Mouse (Mus musculus): ENCODE results near the gene Atxn1l.

DNA sequence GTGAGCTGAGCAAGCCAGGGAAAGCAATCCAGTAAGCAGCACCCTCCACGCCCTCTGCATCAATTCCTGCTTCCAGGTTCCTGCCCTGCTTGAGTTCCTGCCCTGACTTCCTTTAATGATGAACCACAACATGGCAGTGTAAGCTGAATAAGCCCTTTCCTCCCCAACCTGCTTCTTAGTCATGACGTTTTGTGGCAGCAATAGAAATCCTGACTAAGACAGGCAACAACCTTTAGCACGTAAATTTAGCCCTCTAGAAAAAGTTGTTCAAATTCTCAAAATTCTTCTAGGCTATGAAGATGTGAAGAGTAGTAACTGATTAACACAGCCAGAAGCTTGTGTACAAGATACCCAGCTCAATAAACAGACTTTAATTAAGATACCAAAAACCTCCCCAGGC lies 56.0 kb downstream of the Atxn1l start:
- TF ChIP-seq POLR2A (IDR thresholded peaks at IDR 0.05; ENCODE audit: borderline replicate concordance, insufficient read depth, low read length), result no peak
- no peak for TF ChIP-seq CTCF (IDR thresholded peaks at IDR 0.05; ENCODE audit: borderline replicate concordance, insufficient read depth, low read depth, low read length)

Measured in cerebellum, adult 2 months (tissue).